Mouse (Mus musculus) left cerebral cortex, postnatal 14 days (tissue): ENCODE results near the gene Gnas. TPM values are rescaled to one million over a fixed set of nuclear protein-coding genes. Genes with fewer than 3 reads are reported as not detected.
"Not testable (repeated sequence)": the region's sequence is repeated elsewhere in the genome, so short reads cannot be mapped to it uniquely, and the experiment has no call there.

Source experiments
- DNase-seq, 2 experiments: peaks; one replicate each; pipeline ENCODE4 v3.0.0; 2021 to 2022; ENCODE audit warnings: low spot score in 2 of 2, mixed read lengths in 1 of 2
- intact Hi-C: fragments of 180-260 bp; cut with DNase I; formaldehyde crosslinking; loops from one replicate; pipeline ENCODE4 v1.15.1; 2025
- total RNA-seq, 2 experiments: library from RNA; stranded (reverse); gene quantifications; 2 replicates each; pipeline ENCODE4 v1.2.3; 2021

Gnas gene
- total RNA-seq, 2 experiments from 2014 or later, result 1,818 to 2,021 TPM

- peak; percentile 88 to 89 for DNase-seq
- intact Hi-C loops, result loop anchor here (2.0 to 5.0 kb wide), 4 partner anchors 150 to 547 kb away; partner anchors contain the start of gene Atp5e
Observed at GRCm38 (mm10) chr2:174312118-174312647, 28.1 kb downstream of the Gnas start.

DNA sequence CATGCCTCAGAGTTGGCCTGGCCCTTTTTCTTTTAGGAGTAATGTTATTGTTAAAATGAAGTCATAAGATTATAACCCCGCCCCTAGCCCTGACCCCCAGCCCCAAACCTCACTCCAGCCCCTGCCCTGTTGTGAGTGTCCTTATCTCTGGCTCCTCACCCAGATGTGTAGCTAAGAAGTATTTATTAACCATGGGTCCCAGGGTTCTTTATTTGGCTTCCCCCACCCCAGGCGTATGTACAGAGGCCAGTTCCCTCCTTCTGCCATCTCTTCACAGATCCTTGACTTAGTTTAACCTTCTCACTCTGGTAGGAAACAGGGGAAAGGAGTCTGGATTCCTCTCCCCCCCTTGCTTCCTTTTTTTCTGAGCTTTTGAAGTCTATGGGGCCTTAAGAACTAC is 28.5 kb downstream of the Gnas start:
- intact Hi-C loops, result loop anchor here (1.0 to 5.0 kb wide), 5 partner anchors 150 to 546 kb away; partner anchors contain the start of gene Atp5e

GRCm38 (mm10) chr2:174315445-174315844 is 31.3 kb downstream of the Gnas start:
- DNase-seq, intact Hi-C loops: not testable (repeated sequence)

More for the DNA sequence above, 28.5 kb downstream of the Gnas start:
- DNase-seq, result no peak

GRCm38 (mm10) chr2:174316661-174317060 is 32.5 kb downstream of the Gnas start:
- intact Hi-C loops, result no loop called here
- no peak for DNase-seq

- no peak for DNase-seq
- intact Hi-C loops, result no loop called here
Observed at GRCm38 (mm10) chr2:174325989-174326388, 41.9 kb downstream of the Gnas start.

GRCm38 (mm10) chr2:174326481-174326880 is 42.4 kb downstream of the Gnas start:
- DNase-seq, result no peak
- intact Hi-C loops, result no loop called here

- intact Hi-C loops, result no loop called here
- DNase-seq, result peak; percentile 77 to 79
Observed at GRCm38 (mm10) chr2:174327295-174327981, 43.3 kb downstream of the Gnas start.

GRCm38 (mm10) chr2:174328358-174328905 is 44.3 kb downstream of the Gnas start:
- intact Hi-C loops, result no loop called here
- DNase-seq, result no peak

DNA sequence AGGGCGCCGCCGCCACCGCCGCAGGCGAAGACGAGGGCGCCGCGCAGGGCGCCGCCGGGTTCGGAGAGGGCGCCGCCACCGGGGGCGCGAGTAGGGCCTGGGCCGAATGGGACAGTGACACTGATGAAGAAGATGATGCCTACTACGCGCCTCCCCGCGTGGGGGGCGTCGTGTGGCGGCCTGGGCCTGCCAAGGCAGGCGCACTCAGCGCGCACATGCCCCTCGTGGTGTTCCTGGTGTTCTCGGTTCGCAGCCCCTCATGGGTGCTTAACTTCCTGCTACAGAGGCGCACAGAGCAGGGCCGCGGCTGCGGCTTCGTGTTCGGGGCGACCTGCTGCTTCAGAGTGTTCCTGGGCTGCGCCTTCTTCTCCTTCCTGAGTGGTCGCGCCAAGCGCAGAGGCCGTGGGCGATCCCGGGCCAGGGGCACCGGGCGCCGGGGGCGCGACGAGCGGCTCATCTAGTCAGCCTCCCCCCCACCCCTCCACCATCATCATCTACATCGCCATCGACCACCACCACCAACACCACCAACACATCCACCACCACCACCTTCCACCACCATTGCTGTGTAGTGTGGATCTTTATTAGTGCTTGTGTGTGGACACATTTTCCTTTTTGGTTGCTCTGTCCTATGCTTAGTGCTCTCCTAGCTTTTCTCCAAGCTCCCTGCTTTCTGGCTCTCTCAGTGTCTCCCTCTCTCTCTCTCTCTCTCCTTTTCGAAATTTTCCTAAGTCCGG is 45.0 kb downstream of the Gnas start:
- DNase-seq, result no peak
- intact Hi-C loops, result no loop called here

DNA sequence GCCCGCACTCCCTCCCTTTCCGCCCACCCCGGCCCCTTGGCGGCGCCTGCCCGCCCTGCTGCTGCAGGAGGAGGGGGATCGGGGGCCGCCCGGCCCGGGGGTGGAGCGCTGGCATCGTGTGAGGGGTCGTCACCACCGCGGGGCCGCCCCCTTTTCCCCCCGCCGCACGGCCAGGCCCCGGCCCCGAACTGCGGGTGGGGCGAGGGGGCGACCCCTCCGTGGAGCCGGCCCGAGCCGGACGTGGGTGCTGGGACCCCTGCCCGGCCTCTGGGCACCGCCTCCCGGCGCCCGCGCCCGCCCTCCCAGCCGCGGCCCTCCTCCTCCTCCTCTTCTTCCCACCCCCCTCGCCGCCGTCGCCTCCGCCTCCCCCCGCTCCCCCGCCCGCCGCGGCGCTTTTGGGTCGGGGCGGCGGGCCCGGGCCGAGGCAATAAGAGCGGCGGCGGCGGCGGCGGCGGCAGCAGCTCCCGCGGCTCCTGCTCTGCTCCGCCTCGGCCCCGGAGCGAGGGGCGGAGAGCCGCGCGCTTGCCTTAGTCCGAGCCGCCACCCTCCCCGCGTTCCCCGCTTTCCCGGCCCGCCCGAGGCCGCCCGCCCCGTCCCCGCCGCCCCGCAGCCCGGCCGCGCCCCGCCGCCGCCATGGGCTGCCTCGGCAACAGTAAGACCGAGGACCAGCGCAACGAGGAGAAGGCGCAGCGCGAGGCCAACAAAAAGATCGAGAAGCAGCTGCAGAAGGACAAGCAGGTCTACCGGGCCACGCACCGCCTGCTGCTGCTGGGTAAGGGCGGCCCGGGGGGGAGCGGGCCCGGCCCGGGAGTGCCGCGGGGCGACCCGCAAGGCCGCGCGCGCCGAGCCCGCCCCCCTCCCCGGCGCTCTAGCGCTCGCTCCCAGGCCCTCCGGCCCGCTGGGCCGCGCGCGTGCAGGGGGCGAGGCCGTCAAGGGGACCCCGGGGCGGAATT is 45.8 kb downstream of the Gnas start:
- intact Hi-C loops, result loop anchor here (5.0 kb wide), 1 partner anchor 132 kb away; the partner anchor contains the start of gene Atp5e
- DNase-seq, result peak; percentile 63 to 75

DNA sequence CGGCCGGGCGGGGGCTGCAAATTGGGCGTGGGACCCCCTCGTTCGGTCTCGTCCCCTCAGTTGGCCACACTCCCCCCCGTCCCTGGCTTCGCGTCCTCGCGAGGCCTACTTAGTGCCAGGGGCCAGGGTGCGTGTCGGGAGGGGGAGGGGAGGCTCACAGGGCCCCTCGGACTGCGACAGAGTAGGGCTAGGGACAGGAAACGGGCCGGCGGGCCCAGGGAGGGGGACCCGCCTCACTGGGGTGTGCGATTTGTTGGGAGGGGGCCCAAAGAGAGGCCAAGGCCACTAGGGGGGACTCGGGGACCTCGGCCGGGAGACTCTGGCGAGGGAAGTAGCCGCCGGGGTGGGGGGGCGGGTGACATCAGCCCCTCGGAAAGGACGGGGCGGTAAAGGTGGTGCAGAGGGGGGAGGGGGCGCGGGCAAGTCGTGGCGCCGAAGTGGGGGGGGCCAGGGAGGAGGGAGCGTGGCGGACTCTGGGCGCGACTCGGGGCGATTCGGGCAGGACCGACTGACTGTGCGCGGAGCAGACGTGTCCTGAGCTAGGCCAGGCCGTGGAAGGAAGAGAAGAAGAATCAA is 46.6 kb downstream of the Gnas start:
- DNase-seq, result peak; percentile 60 to 71
- intact Hi-C loops, result loop anchor here (5.0 kb wide), 1 partner anchor 132 kb away; the partner anchor contains the start of gene Atp5e

DNA sequence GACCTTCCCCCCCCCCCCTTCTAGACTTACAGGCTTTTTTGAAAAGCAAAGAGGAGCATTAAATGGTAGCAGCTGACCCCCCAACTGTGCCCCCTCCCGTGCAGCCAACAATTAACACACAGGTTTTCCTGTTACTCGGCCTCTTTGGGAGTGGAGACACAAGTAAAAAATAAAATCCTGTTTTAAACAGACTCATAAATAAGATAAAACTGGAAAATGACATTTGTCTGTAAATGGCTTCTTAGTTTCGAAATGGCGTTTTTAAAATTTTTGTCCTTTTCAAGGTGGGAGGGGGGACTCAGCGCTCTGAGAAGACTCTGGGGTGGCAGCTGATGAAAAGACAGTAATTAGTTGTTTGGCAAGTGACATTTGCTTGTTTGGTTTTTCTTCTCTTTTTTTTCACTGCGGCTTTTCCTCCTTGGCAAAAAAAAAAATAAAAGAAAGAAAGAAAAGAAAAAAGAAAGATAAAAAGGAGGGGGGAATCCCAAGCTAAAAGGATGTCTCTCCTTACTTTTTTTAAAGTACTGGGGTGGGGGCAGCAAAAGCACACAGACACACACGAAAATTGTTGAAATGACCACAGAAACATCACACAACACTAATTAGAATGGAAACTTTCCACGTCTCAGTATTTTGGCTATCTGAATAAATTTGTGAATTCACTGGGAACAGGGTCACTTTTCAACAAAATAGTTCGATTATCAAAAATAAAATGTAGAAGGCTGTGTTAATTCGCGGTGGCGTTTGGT is 47.3 kb downstream of the Gnas start:
- intact Hi-C loops, result loop anchor here (5.0 kb wide), 1 partner anchor 131 kb away; the partner anchor contains the start of gene Atp5e
- no peak for DNase-seq

DNA sequence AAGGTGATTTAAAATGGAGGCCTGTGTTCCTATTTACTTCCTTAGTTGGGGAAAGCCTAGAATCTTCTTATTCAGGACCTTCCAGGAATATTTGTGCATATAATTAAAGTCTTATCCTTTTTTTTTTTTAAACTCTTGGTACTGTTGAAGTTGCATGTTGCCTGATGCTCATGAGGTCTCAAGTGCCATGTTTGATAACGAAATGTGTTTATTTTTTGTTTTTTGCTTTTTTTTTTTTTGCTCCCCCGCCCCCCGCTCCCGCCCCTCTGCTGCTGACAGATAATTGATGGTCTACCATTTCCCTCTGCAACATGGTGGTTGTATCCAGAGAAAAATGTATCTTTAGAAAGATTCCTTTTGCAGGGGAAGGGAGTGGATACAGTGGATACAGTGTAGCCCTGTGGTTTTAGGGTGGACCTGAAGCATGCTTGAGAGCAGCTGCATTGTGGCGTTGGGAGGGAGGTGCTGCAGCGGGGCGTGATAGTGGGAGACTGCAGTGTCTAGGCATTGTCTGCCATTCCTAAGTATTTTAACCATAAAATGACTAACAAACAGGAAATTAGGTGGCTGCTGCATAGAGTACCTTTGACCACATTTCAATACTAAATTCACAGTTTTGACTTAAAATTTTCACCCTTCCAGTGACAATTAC is 49.2 kb downstream of the Gnas start:
- DNase-seq, result no peak
- intact Hi-C loops, result loop anchor here (5.0 kb wide), 1 partner anchor 129 kb away; the partner anchor contains the start of gene Atp5e

DNA sequence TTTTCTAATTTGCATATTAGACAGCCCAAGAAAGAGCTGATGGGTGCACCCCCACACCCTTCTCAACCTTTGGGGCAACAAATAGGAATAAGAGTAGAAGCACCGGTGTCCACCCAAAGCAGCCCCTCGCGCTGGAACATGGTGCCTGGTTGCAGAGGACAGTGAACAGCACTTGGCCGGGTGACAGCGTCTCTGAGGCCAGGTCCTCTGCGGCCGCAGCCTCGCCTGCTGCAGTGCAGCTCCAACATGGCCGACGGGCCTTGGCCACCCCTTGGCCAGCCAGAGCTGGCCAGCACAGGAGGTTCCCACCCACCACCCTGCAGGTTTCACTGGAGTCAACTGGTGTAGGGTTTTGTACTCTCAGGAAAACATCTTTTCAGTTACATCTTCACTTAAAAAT is 50.3 kb downstream of the Gnas start:
- DNase-seq, result no peak
- intact Hi-C loops, result loop anchor here (5.0 kb wide), 1 partner anchor 128 kb away; the partner anchor contains the start of gene Atp5e

- intact Hi-C loops, result no loop called here
- DNase-seq, result no peak
Observed at GRCm38 (mm10) chr2:174337275-174337674, 53.2 kb downstream of the Gnas start.

DNA sequence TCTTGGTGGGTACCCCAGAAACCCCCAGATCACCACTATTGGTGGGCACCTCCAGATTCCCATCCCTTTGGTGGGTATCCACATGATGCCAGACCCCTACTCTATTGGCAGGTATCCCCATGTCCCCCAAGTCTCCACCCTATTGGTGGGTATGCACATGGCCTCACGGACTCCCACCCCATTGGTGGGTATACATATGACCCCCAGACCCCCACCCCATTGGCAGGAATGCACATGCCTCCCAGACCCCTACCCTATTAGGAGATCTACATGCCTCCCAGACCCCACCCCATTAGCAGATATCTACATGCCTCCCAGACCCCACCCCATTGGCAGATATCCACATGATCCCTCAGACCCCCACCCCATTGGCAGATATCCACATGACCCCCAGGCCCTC is 55.6 kb downstream of the Gnas start:
- intact Hi-C loops, result loop anchor here (5.0 kb wide), 1 partner anchor 78 kb away; the partner anchor contains the start of gene Nelfcd

More for the DNA sequence above, 55.6 kb downstream of the Gnas start:
- DNase-seq, result no peak
